Mouse (Mus musculus): Measurements from ENCODE around the gene Slc17a7.

GRCm38 (mm10) chr7:45145460-45145859 is 18.3 kb upstream of the Slc17a7 start:
- TF ChIP-seq CTCF (IDR thresholded peaks at IDR 0.05; ENCODE audit: borderline replicate concordance, insufficient read depth, low read depth, low read length) (no peak), POLR2A (IDR thresholded peaks at IDR 0.05; ENCODE audit: borderline replicate concordance, insufficient read depth, low read length) (no peak)
